Mouse (Mus musculus) forebrain, embryonic 16.5 days (tissue): Measurements from ENCODE around the gene Commd7. TPM values are rescaled to one million over a fixed set of nuclear protein-coding genes. Genes with fewer than 3 reads are reported as not detected.

ENCODE experiments used
- ATAC-seq: fragments of 200-750 bp; cut with Nextera tagmentation; 2 replicates; pipeline ENCODE4 v1.8.0; 2017; ENCODE audit warnings: mild to moderate bottlenecking, moderate library complexity
- H3K27ac ChIP-seq: fragments of 300-500 bp; sonication (generic); 2 replicates; pipeline ENCODE4 v1.5.1; 2014; ENCODE audit warnings: low read length, control low read depth
- H3K27me3 ChIP-seq: fragments of 300-500 bp; sonication (generic); replicated peaks from 2 replicates; pipeline ENCODE4 v1.6.1; 2014; ENCODE audit warnings: low read length; ENCODE audit not compliant: control insufficient read depth, insufficient read depth
- H3K36me3 ChIP-seq: fragments of 300-500 bp; sonication (generic); 2 replicates; pipeline ENCODE4 v1.6.1; 2014; ENCODE audit not compliant: control insufficient read depth, insufficient read depth
- H3K4me1 ChIP-seq: fragments of 300-500 bp; sonication (generic); replicated peaks from 2 replicates; pipeline ENCODE4 v1.6.1; 2014; ENCODE audit warnings: low read length; ENCODE audit not compliant: control insufficient read depth, insufficient read depth
- H3K4me2 ChIP-seq: fragments of 300-500 bp; sonication (generic); 2 replicates; pipeline ENCODE4 v1.6.1; 2014; ENCODE audit warnings: mild to moderate bottlenecking, low read length, control low read depth
- H3K4me3 ChIP-seq: fragments of 300-500 bp; sonication (generic); replicated peaks from 2 replicates; pipeline ENCODE4 v1.5.1; 2014; ENCODE audit warnings: mild to moderate bottlenecking, low read length, control low read depth
- H3K9ac ChIP-seq: fragments of 300-500 bp; sonication (generic); replicated peaks from 2 replicates; pipeline ENCODE4 v1.6.1; 2014; ENCODE audit warnings: low read depth, low read length, control low read depth
- H3K9me3 ChIP-seq: fragments of 300-500 bp; sonication (generic); 2 replicates; pipeline ENCODE4 v1.6.1; 2016; ENCODE audit warnings: low read length; ENCODE audit not compliant: control insufficient read depth
- WGBS: fragments of 180-500 bp; shearing (Covaris S2); extraction: QIAGEN DNeasy Blood & Tissue Kit; methylation state at CpG from one replicate; pipeline ENCODE4 v1.1.7; 2014; 5-methylcytosine and 5-hydroxymethylcytosine counted together
- polyA plus RNA-seq: library from polyadenylated mRNA; unstranded; fragments of >200 nt; fragmentation: Nextera tagmentation; extraction: Ambion mirVana; gene quantifications from 2 replicates; pipeline ENCODE4 v1.2.1, GENCODE M21; 2015

Gene Commd7
- polyA plus RNA-seq, 1 experiment from 2014 or later = 108 TPM

GRCm38 (mm10) chr2:153568541-153568940, 64.0 kb downstream of the Commd7 start:
- no peaks in the 10 kb centered on the region for H3K4me1 ChIP-seq
- 94% methylated on average over 6 of the region's 6 CpGs for WGBS
- no peak overlapping the region for H3K4me3 ChIP-seq
- no peaks in the 10 kb centered on the region for H3K36me3 ChIP-seq
- no peak for ATAC-seq
- no peaks in the 10 kb centered on the region for H3K27me3 ChIP-seq
- no peak overlapping the region for H3K9ac ChIP-seq
- H3K9me3 ChIP-seq = no peaks in the 10 kb centered on the region
- no peak overlapping the region for H3K4me2 ChIP-seq
- no peak overlapping the region for H3K27ac ChIP-seq

GRCm38 (mm10) chr2:153568013-153568412, 64.6 kb downstream of the Commd7 start:
- H3K4me1 ChIP-seq = no peaks in the 10 kb centered on the region
- no peak overlapping the region for H3K27ac ChIP-seq
- no peak for ATAC-seq

More at GRCm38 (mm10) chr2:153568013-153568412, 64.6 kb downstream of the Commd7 start:
- 87% methylated on average over 4 of the region's 4 CpGs for WGBS
- H3K36me3 ChIP-seq = no peaks in the 10 kb centered on the region
- no peak overlapping the region for H3K9ac ChIP-seq
- no peak overlapping the region for H3K4me3 ChIP-seq
- no peaks in the 10 kb centered on the region for H3K9me3 ChIP-seq
- H3K4me2 ChIP-seq = no peak overlapping the region
- no peaks in the 10 kb centered on the region for H3K27me3 ChIP-seq

Other genes starting within 250 kb of the Commd7 start
- not detected in 2 replicates for gene 4930404H24Rik, start 140.0 kb downstream of the Commd7 start, polyA plus RNA-seq
- gene Nol4l, start 102.8 kb downstream of the Commd7 start, polyA plus RNA-seq = 47.8 and 50.4 TPM in 2 replicates
- 3.1 and 3.4 TPM in 2 replicates for gene Dnmt3b, start 16.7 kb upstream of the Commd7 start, polyA plus RNA-seq
- not detected in 2 replicates for gene Dnmt3c, start 63.9 kb upstream of the Commd7 start, polyA plus RNA-seq
- gene Mapre1, start 108.5 kb upstream of the Commd7 start, polyA plus RNA-seq = 414 and 456 TPM in 2 replicates
- gene Efcab8, start 147.2 kb upstream of the Commd7 start, polyA plus RNA-seq = 0.27 TPM in 1 of 2 replicates, not detected in the other
- gene Sun5, start 238.3 kb upstream of the Commd7 start, polyA plus RNA-seq = not detected in 2 replicates
- not detected in 2 replicates for gene Bpifb2, start 242.3 kb upstream of the Commd7 start, polyA plus RNA-seq